Mouse (Mus musculus): Measurements from ENCODE around the gene Bhlhe40. TPM values are rescaled to one million over a fixed set of nuclear protein-coding genes. Genes with fewer than 3 reads are reported as not detected.

The Bhlhe40 gene
- total RNA-seq, 2 experiments from 2014 or later: 3.4 to 4.1 TPM

- no peak; the same call in 1 of the 2 replicates for ATAC-seq (replicated peaks; ENCODE audit: poor library complexity)
Measured at GRCm38 (mm10) chr6:108711192-108711964, 50.9 kb downstream of the Bhlhe40 start.

GRCm38 (mm10) chr6:108712148-108712547 is 51.7 kb downstream of the Bhlhe40 start:
- ATAC-seq (replicated peaks; ENCODE audit: poor library complexity): no peak

- ATAC-seq (replicated peaks; ENCODE audit: poor library complexity): 0 out of 2 replicates have a peak, but pooled peaks have one; percentile 11
Measured at GRCm38 (mm10) chr6:108713175-108713974, 52.9 kb downstream of the Bhlhe40 start.

Other genes starting within 250 kb of the Bhlhe40 start
- 224 and 271 TPM in 2 replicates for gene Arl8b, start 122.5 kb downstream of the Bhlhe40 start, total RNA-seq (2015)
- gene Arl8b, start 122.5 kb downstream of the Bhlhe40 start, total RNA-seq (2017): 71.1 and 83.9 TPM in 2 replicates
- 91.7 and 103 TPM in 2 replicates for gene Edem1, start 168.0 kb downstream of the Bhlhe40 start, total RNA-seq (2015)
- gene Edem1, start 168.0 kb downstream of the Bhlhe40 start, total RNA-seq (2017): 55.6 and 63.2 TPM in 2 replicates

All from megakaryocyte progenitor cell, adult 5-6 weeks (primary cell).